Mouse (Mus musculus) olfactory bulb, adult 2 months (tissue): ENCODE results near the gene Ctnna3. TPM values are rescaled to one million over a fixed set of nuclear protein-coding genes. Genes with fewer than 3 reads are reported as not detected.

Experiments used
- H3K27ac ChIP-seq: fragments of 200-500 bp; 2 replicates; pipeline ENCODE4 v1.5.1; 2012; ENCODE audit warnings: low read depth, low read length; ENCODE audit not compliant: insufficient read depth
- H3K4me1 ChIP-seq: fragments of 200-500 bp; 2 replicates; pipeline ENCODE4 v1.6.1; 2012; ENCODE audit warnings: low read length; ENCODE audit not compliant: control insufficient read depth, insufficient read depth
- H3K4me3 ChIP-seq: fragments of 200-500 bp; 2 replicates; pipeline ENCODE4 v1.5.1; 2012; ENCODE audit warnings: mild to moderate bottlenecking, low read depth, low read length, moderate library complexity; ENCODE audit not compliant: insufficient read depth
- CTCF ChIP-seq: fragments of 200-500 bp; IDR thresholded peaks from 2 replicates; pipeline ENCODE4 v1.5.1; 2012; ENCODE audit warnings: low read depth, mild to moderate bottlenecking, low read length, moderate library complexity; ENCODE audit not compliant: insufficient read depth
- POLR2A ChIP-seq: fragments of 200-500 bp; IDR thresholded peaks from 2 replicates; pipeline ENCODE4 v1.6.1; 2012; ENCODE audit warnings: mild to moderate bottlenecking, low read depth, low read length, moderate library complexity; ENCODE audit not compliant: insufficient read depth
- WGBS: fragments of 180-500 bp; shearing (Covaris S2); methylation state at CpG from one replicate; pipeline ENCODE4 v1.1.7; 2018; 5-methylcytosine and 5-hydroxymethylcytosine counted together
- polyA plus RNA-seq: library from polyadenylated mRNA; stranded (reverse); fragments of >200 nt; gene quantifications from 2 replicates; pipeline ENCODE4 v1.2.4, GENCODE M21; 2012; ENCODE audit warnings: low replicate concordance; ENCODE audit not compliant: missing spikeins, insufficient read depth, insufficient read length

The Ctnna3 gene
- polyA plus RNA-seq, 1 experiment, result not detected

DNA sequence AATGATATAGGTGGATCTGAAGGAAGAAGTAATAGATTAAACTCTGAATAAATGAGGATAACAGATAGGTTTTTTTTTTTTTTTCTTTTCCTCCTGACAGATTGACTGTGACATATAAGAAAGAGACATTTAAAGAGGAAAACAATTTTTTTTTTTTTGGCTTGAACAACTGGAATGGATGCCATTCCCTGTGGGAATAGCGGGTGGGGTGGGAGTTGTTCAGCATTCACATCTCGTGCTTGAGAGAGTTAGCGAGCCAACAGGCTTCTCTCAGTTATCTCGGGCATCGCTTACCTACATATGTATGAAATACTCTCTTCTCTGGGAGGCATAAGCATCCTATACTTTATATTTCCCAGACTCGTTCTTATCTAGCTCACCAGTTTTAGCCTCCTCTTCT is 375.7 kb downstream of the Ctnna3 start:
- Histone ChIP-seq H3K4me1 (no peaks in the 10 kb centered on the region; the same call in 1 of the 2 replicates), H3K27ac (no peak overlapping the region), H3K4me3 (no peak overlapping the region)
- no peak for TF ChIP-seq POLR2A
- TF ChIP-seq CTCF, result no peak
- 93% methylated on average over 6 of the region's 6 CpGs for whole genome bisulfite sequencing

- Histone ChIP-seq H3K4me3 (no peak overlapping the region), H3K27ac (no peak overlapping the region), H3K4me1 (no peaks in the 10 kb centered on the region; the same call in 1 of the 2 replicates)
- TF ChIP-seq POLR2A, result no peak
- TF ChIP-seq CTCF, result no peak
- WGBS, result 76% methylated on average over 1 of the region's 1 CpGs
Measured at GRCm38 (mm10) chr10:63806254-63806653, 376.4 kb downstream of the Ctnna3 start.

DNA sequence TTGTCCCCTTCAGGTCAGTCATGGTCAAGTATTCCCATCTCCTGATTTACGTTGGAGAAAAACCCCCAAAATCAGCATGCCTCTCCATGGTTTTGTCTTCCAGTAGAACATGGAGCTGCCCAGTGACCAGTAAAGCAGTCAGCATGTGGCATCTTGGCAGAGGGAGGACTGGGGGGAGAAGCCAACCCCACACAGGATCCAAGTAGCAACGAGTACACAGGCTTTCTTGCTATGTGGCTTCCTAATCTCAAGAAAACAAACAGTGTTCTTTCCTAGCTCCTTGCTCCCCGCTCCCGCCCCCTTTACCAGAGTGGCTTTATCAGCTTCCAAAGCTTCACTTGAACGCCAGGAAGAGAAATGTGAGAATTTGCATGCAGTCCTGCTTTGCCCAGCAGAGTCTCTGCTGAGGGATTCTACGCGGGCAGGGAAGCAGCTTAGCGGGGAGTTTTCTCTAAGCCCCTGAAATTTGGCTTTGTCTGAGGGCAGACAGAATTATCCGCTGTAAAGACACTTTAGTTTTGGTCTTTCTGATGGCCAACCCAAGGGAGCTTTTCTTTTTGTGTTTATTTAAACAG is 380.2 kb downstream of the Ctnna3 start:
- H3K4me1 ChIP-seq, result no peaks in the 10 kb centered on the region; the same call in 1 of the 2 replicates
- H3K4me3 ChIP-seq, result no peak overlapping the region
- no peak for TF ChIP-seq POLR2A
- no peak for TF ChIP-seq CTCF
- WGBS, result 44% methylated on average over 9 of the region's 9 CpGs
- no peak overlapping the region for H3K27ac ChIP-seq

DNA sequence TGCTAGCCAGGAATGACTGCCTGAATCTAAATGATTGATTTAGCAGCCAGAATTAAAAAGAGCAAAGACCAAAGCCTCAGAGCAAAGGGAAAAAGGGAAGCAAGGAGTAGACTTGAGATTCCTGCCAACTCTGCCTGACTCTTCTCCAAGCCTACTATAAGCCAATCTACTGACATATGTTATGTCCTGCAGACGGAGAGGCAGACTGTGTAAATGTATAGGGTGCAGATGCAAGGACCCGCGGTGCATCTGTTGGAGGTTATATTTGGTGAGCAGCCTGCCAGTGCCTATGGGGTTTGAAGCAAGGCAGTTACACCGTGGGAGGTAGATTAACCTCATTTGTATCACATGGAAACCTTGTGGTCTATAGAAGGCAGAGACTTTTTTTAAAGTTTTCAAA is 409.1 kb downstream of the Ctnna3 start:
- Histone ChIP-seq H3K4me1 (no peaks in the 10 kb centered on the region), H3K27ac (no peak overlapping the region), H3K4me3 (no peak overlapping the region)
- 70% methylated on average over 4 of the region's 4 CpGs for WGBS
- TF ChIP-seq CTCF (no peak), POLR2A (no peak)

DNA sequence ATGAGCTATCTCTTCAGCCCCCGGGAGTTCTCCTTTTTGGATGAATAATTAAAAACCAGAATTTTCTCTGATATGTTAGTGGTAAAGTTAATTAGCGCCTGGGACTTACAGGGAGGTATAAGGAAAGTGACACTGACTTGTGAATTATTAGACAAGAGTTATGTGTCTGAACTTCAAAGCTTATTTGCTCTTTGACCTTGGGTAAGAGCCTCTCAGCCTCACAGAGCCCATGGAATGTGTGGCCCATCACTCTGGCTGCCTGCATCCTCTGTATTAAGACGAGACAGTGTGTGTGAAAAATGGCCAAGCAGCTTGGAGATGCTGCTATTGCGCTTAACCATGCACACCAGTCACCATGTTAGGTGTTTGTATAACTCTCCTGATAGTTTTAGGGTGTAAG is 422.0 kb downstream of the Ctnna3 start:
- no peak overlapping the region for H3K4me3 ChIP-seq
- TF ChIP-seq CTCF (no peak), POLR2A (no peak)
- no peaks in the 10 kb centered on the region for H3K4me1 ChIP-seq
- WGBS, result 84% methylated on average over 4 of the region's 4 CpGs
- no peak overlapping the region for H3K27ac ChIP-seq

DNA sequence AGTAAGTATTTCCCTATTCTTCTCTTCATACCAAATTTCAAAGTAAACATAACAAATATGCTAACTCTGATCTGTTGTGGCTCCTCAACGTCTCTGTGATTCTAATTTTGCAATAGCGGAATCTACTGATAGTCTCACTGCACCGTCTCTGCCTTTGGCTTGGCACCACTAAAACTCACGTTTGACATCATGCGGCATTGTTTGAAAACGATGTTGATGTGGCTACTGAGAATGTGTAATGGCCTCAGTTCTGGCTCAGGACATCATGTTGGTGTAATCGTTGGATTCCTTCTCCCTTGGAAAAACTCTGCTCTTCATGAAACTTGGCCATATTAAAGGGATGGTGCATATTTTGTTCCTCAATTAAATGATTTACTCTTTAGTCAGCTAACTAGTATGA is 439.2 kb downstream of the Ctnna3 start:
- Histone ChIP-seq H3K4me3 (no peak overlapping the region), H3K27ac (no peak overlapping the region), H3K4me1 (no peaks in the 10 kb centered on the region)
- 71% methylated on average over 7 of the region's 7 CpGs for WGBS
- TF ChIP-seq POLR2A, result no peak
- no peak for TF ChIP-seq CTCF

DNA sequence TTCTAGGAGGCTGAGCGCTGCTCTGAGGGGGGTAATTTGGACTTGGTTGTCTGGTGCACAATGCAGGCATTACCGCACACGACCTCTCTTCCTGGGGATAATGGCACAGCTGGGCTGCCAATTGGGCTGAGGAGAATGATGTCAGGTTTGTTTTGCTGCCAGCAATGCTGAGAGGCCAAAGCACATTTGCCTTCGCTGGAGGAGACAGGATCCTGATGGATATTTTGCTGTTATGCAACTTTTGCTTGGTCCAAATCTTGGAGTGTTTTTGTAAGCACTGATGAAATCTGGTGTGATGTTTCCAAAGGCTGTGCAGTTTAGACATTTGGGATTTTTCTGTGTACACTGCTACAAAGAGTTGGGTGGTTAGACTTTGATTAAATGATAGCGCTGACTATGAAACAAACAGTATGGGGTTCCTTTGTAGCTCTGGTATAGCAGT is 450.6 kb downstream of the Ctnna3 start:
- 35% methylated on average over 5 of the region's 5 CpGs for whole genome bisulfite sequencing
- TF ChIP-seq CTCF, result no peak
- no peak overlapping the region for H3K27ac ChIP-seq
- H3K4me3 ChIP-seq, result no peak overlapping the region
- H3K4me1 ChIP-seq, result peaks cover 2% of the 10 kb centered on the region

GRCm38 (mm10) chr10:63886449-63887088 is 456.7 kb downstream of the Ctnna3 start:
- Histone ChIP-seq H3K27ac (no peak overlapping the region), H3K4me3 (no peak overlapping the region)
- 78% methylated on average over 23 of the region's 23 CpGs for WGBS

DNA sequence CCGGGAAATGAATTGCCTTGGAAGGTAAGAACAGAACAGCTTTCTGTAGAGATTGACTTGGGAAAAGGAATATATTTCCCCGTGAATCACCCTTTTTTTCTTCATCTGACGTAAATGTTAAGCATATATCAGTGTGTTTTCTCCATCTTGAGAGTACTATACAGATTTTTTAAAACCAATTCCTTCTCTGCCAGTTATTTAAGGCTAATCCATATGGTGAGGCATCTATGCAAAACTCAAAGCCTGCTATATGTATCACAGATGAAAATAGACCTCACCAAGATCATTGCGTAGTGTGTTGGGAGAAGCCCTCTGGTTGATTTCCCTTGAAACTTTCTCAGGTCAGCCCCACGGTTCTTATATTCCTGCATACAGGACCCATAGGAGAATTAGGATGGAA is 464.7 kb downstream of the Ctnna3 start:
- WGBS, result 93% methylated on average over 5 of the region's 5 CpGs
- Histone ChIP-seq H3K27ac (no peak overlapping the region), H3K4me3 (no peak overlapping the region), H3K4me1 (no peaks in the 10 kb centered on the region)
- no peak for TF ChIP-seq POLR2A
- TF ChIP-seq CTCF, result no peak

More at GRCm38 (mm10) chr10:63886449-63887088, 456.7 kb downstream of the Ctnna3 start:
- TF ChIP-seq POLR2A (no peak), CTCF (no peak)
- no peaks in the 10 kb centered on the region for H3K4me1 ChIP-seq
